ENCODE assay signal across 9 mouse cellular contexts in genomic region chr1:191718522-191719281, GRCm38 (mm10). TPM values are rescaled to one million over a fixed set of nuclear protein-coding genes. Genes with fewer than 3 reads are reported as not detected.
DNase-seq lines count a peak whose midpoint lies in the region; ATAC-seq and TF ChIP-seq lines count a peak whose summit lies in the region.
"Had no signal": no experiment of that assay in that cellular context is flagged by ENCODE, and none has a peak within 500 bp of the region (broad histone marks: within the 10 kb centered on the region; RNA-seq: fewer than 3 reads in every experiment).

No protein-coding gene starts in this region.

- H3K9ac ChIP-seq in hindbrain, postnatal 0 days (replicated peaks; ENCODE audit: low read length) = peak overlapping the region; percentile 95
- peak overlapping the region; percentile 93 for H3K9ac ChIP-seq in midbrain, embryonic 11.5 days (ENCODE audit: low read length)

- H3K4me3 ChIP-seq in hindbrain, postnatal 0 days (ENCODE audit: low read length) = peak overlapping the region; percentile 91
- peak overlapping the region; percentile 93 for H3K4me3 ChIP-seq in midbrain, embryonic 11.5 days (ENCODE audit: low read depth, low read length)

- no peaks in the 10 kb centered on the region for H3K9me3 ChIP-seq in hindbrain, postnatal 0 days (ENCODE audit: low read length)
- no peaks in the 10 kb centered on the region for H3K9me3 ChIP-seq in midbrain, embryonic 11.5 days (ENCODE audit: control insufficient read depth, low read length)

- H3K4me2 ChIP-seq in hindbrain, postnatal 0 days (ENCODE audit: low read depth, low read length) = peak overlapping the region; percentile 90
- peak overlapping the region; percentile 92 for H3K4me2 ChIP-seq in midbrain, embryonic 11.5 days

- intact Hi-C loops in heart, postnatal 25 days (cut with DNase I) = loop anchor here (5.0 to 10.0 kb wide), 4 partner anchors 44 to 394 kb away; partner anchors contain the start of genes Slc30a1 and Tmem206
- intact Hi-C loops in left cerebral cortex, postnatal 4 days (cut with DNase I) = no loop called here

- H3K27ac ChIP-seq in hindbrain, postnatal 0 days = peak overlapping the region; percentile 96
- peak overlapping the region; percentile 77 for H3K27ac ChIP-seq in midbrain, embryonic 11.5 days (ENCODE audit: low read depth, low read length)

- WGBS in hindbrain, postnatal 0 days = under 1% methylated on average over 84 of the region's 84 CpGs
- under 1% methylated on average over 66 of the region's 84 CpGs for WGBS in midbrain, embryonic 11.5 days

- DNase-seq in heart, adult 11 months = peak; percentile 94
- no peak for DNase-seq in heart, postnatal 25 days (ENCODE audit: low spot score)
- DNase-seq in cerebellum, adult 11-12 months = peak; percentile 33
- DNase-seq in forelimb bud, embryonic 11.5 days (ENCODE audit: low read depth, low spot score) = peak; percentile 41
- DNase-seq in hindbrain, postnatal 0 days (ENCODE audit: low spot score) = peak; percentile 72
- DNase-seq in left cerebral cortex, postnatal 4 days = peak; percentile 43
- peak; percentile 96 for DNase-seq in midbrain, embryonic 11.5 days (ENCODE audit: low spot score, missing footprints)
- DNase-seq in spleen, postnatal 36 days (ENCODE audit: low spot score in 2 of 2) = peak; percentile 23 to 28

- H3K36me3 ChIP-seq in hindbrain, postnatal 0 days (ENCODE audit: insufficient read depth, low read length) = peaks cover 3% of the 10 kb centered on the region; the same call in 1 of the 2 replicates
- H3K36me3 ChIP-seq in midbrain, embryonic 11.5 days (ENCODE audit: control insufficient read depth, insufficient read depth, low read length) = no peaks in the 10 kb centered on the region

- H3K27me3 ChIP-seq in hindbrain, postnatal 0 days (ENCODE audit: insufficient read depth, low read length) = no peaks in the 10 kb centered on the region
- no peaks in the 10 kb centered on the region for H3K27me3 ChIP-seq in midbrain, embryonic 11.5 days (ENCODE audit: control insufficient read depth, insufficient read depth, low read length)

- H3K4me1 ChIP-seq in hindbrain, postnatal 0 days (ENCODE audit: insufficient read depth, low read length) = peaks cover 5% of the 10 kb centered on the region; the same call in 1 of the 2 replicates
- peaks cover 11% of the 10 kb centered on the region for H3K4me1 ChIP-seq in midbrain, embryonic 11.5 days (ENCODE audit: control insufficient read depth, insufficient read depth, low read length)

- peak; percentile 64 for ATAC-seq in hindbrain, postnatal 0 days
- ATAC-seq in midbrain, embryonic 11.5 days (ENCODE audit: low FRiP score) = peak; percentile 67

- TF ChIP-seq CTCF in hindbrain, postnatal 0 days (IDR thresholded peaks at IDR 0.05; ENCODE audit: low read depth) = no peak

RNA-seq across cellular contexts. Expression of gene Lpgat1, which starts 1.1 kb away (rescaled TPM):
- 10 to 100 TPM; 88.1 to 99.8 TPM for total RNA-seq in heart, postnatal 25 days (2021)
- total RNA-seq in hindbrain, postnatal 0 days (2014; rRNA removed) = 44.2 and 49.9 TPM in 2 replicates
- 46.7 and 47.7 TPM in 2 replicates for polyA plus RNA-seq in hindbrain, postnatal 0 days (2015; fragmentation: Nextera tagmentation; extraction: Ambion mirVana)
- total RNA-seq in left cerebral cortex, postnatal 4 days (2021) = 10 to 100 TPM; 91.7 to 92.3 TPM
- polyA plus RNA-seq in midbrain, embryonic 11.5 days (2014; fragmentation: Nextera tagmentation; extraction: Ambion mirVana) = 35.5 and 36.4 TPM in 2 replicates
- total RNA-seq: MEL had no signal
